Mouse (Mus musculus) forebrain, embryonic 10.5 days (tissue): Measurements from ENCODE around the gene Atf1. TPM values are rescaled to one million over a fixed set of nuclear protein-coding genes. Genes with fewer than 3 reads are reported as not detected.

Experiments used
- DNase-seq: peaks from one replicate; pipeline ENCODE4 v3.0.0-alpha.2; 2017; ENCODE audit warnings: low spot score; ENCODE audit errors: extremely low spot score
- H3K27ac ChIP-seq: fragments of 300-500 bp; sonication (generic); 2 replicates; pipeline ENCODE4 v1.5.1; 2016; ENCODE audit warnings: mild to moderate bottlenecking
- H3K27me3 ChIP-seq: fragments of 300-500 bp; sonication (generic); 2 replicates; pipeline ENCODE4 v1.6.1; 2016; ENCODE audit warnings: mild to moderate bottlenecking; ENCODE audit not compliant: poor library complexity, severe bottlenecking
- H3K36me3 ChIP-seq: fragments of 300-500 bp; sonication (generic); replicated peaks from 2 replicates; pipeline ENCODE4 v1.6.1; 2016; ENCODE audit warnings: mild to moderate bottlenecking, moderate library complexity
- H3K4me1 ChIP-seq: fragments of 300-500 bp; sonication (generic); 2 replicates; pipeline ENCODE4 v1.6.1; 2016
- H3K4me3 ChIP-seq: fragments of 300-500 bp; sonication (generic); 2 replicates; pipeline ENCODE4 v1.5.1; 2016; ENCODE audit warnings: mild to moderate bottlenecking, moderate library complexity
- H3K9me3 ChIP-seq: fragments of 300-500 bp; sonication (generic); 2 replicates; pipeline ENCODE4 v1.6.1; 2016; ENCODE audit warnings: mild to moderate bottlenecking, moderate library complexity
- WGBS: fragments of 180-500 bp; shearing (Covaris S2); methylation state at CpG from one replicate; pipeline ENCODE4 v1.1.7; 2016; 5-methylcytosine and 5-hydroxymethylcytosine counted together
- polyA plus RNA-seq: library from polyadenylated mRNA; unstranded; fragments of >200 nt; fragmentation: Nextera tagmentation; extraction: Ambion mirVana; gene quantifications from 2 replicates; pipeline ENCODE4 v1.2.1, GENCODE M21; 2016

Gene Atf1
- polyA plus RNA-seq: 41.4 and 42.7 TPM in 2 replicates

GRCm38 (mm10) chr15:100227663-100228534, at the start of gene Atf1:
Gene Atf1 (plus strand): TSS chr15:100227819.
- Histone ChIP-seq H3K36me3 (peaks cover 49% of the 10 kb centered on the region), H3K4me3 (peak within 1 kb of the TSS; percentile 86), H3K4me1 (peaks cover 23% of the 10 kb centered on the region), H3K9me3 (peaks cover 11% of the 10 kb centered on the region), H3K27ac (peak within 1 kb of the TSS; percentile 100), H3K27me3 (no peaks in the 10 kb centered on the region)
- peak; percentile 90 for DNase-seq
- WGBS: 2% methylated on average over 112 of the region's 133 CpGs

GRCm38 (mm10) chr15:100178487-100178886, 49.1 kb upstream of the Atf1 start:
- Histone ChIP-seq H3K9me3 (no peaks in the 10 kb centered on the region), H3K4me3 (no peak overlapping the region), H3K4me1 (no peaks in the 10 kb centered on the region), H3K36me3 (peaks cover 89% of the 10 kb centered on the region), H3K27me3 (no peaks in the 10 kb centered on the region), H3K27ac (no peak overlapping the region)
- WGBS: 86% methylated on average over 7 of the region's 7 CpGs
- DNase-seq: no peak

GRCm38 (mm10) chr15:100179685-100180084, 47.9 kb upstream of the Atf1 start:
- H3K4me3 ChIP-seq: no peak overlapping the region
- no peaks in the 10 kb centered on the region for H3K4me1 ChIP-seq
- no peak for DNase-seq
- H3K27ac ChIP-seq: no peak overlapping the region
- no peaks in the 10 kb centered on the region for H3K27me3 ChIP-seq
- H3K36me3 ChIP-seq: peaks cover 89% of the 10 kb centered on the region
- WGBS: 89% methylated on average over 6 of the region's 6 CpGs
- H3K9me3 ChIP-seq: no peaks in the 10 kb centered on the region

GRCm38 (mm10) chr15:100180221-100180620, 47.4 kb upstream of the Atf1 start:
- H3K27me3 ChIP-seq: no peaks in the 10 kb centered on the region
- H3K27ac ChIP-seq: no peak overlapping the region
- H3K9me3 ChIP-seq: no peaks in the 10 kb centered on the region
- 95% methylated on average over 4 of the region's 4 CpGs for WGBS
- DNase-seq: no peak
- H3K4me3 ChIP-seq: no peak overlapping the region
- H3K36me3 ChIP-seq: peaks cover 89% of the 10 kb centered on the region
- no peaks in the 10 kb centered on the region for H3K4me1 ChIP-seq

- no peak overlapping the region for H3K4me3 ChIP-seq
- no peaks in the 10 kb centered on the region for H3K27me3 ChIP-seq
- H3K27ac ChIP-seq: no peak overlapping the region
- WGBS: 92% methylated on average over 10 of the region's 10 CpGs
- H3K36me3 ChIP-seq: peaks cover 91% of the 10 kb centered on the region
- no peak for DNase-seq
- no peaks in the 10 kb centered on the region for H3K9me3 ChIP-seq
- no peaks in the 10 kb centered on the region for H3K4me1 ChIP-seq
These were observed 45.8 kb upstream of the Atf1 start for GRCm38 (mm10) chr15:100181841-100182240.

- Histone ChIP-seq H3K27ac (no peak overlapping the region), H3K9me3 (no peaks in the 10 kb centered on the region), H3K27me3 (no peaks in the 10 kb centered on the region), H3K36me3 (peaks cover 91% of the 10 kb centered on the region), H3K4me1 (no peaks in the 10 kb centered on the region), H3K4me3 (no peak overlapping the region)
- DNase-seq: no peak
- WGBS: 92% methylated on average over 28 of the region's 28 CpGs
These were observed 44.9 kb upstream of the Atf1 start for GRCm38 (mm10) chr15:100182526-100183280.

GRCm38 (mm10) chr15:100183510-100183909, 44.1 kb upstream of the Atf1 start:
- 92% methylated on average over 10 of the region's 10 CpGs for WGBS
- H3K36me3 ChIP-seq: peaks cover 92% of the 10 kb centered on the region

GRCm38 (mm10) chr15:100184821-100185496, 42.7 kb upstream of the Atf1 start:
- no peak overlapping the region for H3K4me3 ChIP-seq
- no peaks in the 10 kb centered on the region for H3K4me1 ChIP-seq
- peaks cover 98% of the 10 kb centered on the region for H3K36me3 ChIP-seq
- WGBS: 90% methylated on average over 5 of the region's 5 CpGs
- no peak overlapping the region for H3K27ac ChIP-seq
- H3K27me3 ChIP-seq: no peaks in the 10 kb centered on the region
- no peaks in the 10 kb centered on the region for H3K9me3 ChIP-seq
- no peak for DNase-seq

More at GRCm38 (mm10) chr15:100183510-100183909, 44.1 kb upstream of the Atf1 start:
- Histone ChIP-seq H3K4me1 (no peaks in the 10 kb centered on the region), H3K9me3 (no peaks in the 10 kb centered on the region), H3K4me3 (no peak overlapping the region), H3K27ac (no peak overlapping the region), H3K27me3 (no peaks in the 10 kb centered on the region)
- DNase-seq: no peak

- no peak for DNase-seq
- H3K4me1 ChIP-seq: no peaks in the 10 kb centered on the region
- no peaks in the 10 kb centered on the region for H3K27me3 ChIP-seq
- no peaks in the 10 kb centered on the region for H3K9me3 ChIP-seq
- WGBS: 95% methylated on average over 9 of the region's 9 CpGs
- no peak overlapping the region for H3K27ac ChIP-seq
- no peak overlapping the region for H3K4me3 ChIP-seq
- H3K36me3 ChIP-seq: peaks cover 98% of the 10 kb centered on the region
These were observed 41.4 kb upstream of the Atf1 start for GRCm38 (mm10) chr15:100186234-100186633.

GRCm38 (mm10) chr15:100186882-100187672, 40.5 kb upstream of the Atf1 start:
- WGBS: 97% methylated on average over 8 of the region's 8 CpGs
- no peaks in the 10 kb centered on the region for H3K9me3 ChIP-seq
- H3K4me3 ChIP-seq: no peak overlapping the region
- H3K27ac ChIP-seq: no peak overlapping the region
- H3K36me3 ChIP-seq: peaks cover 98% of the 10 kb centered on the region
- no peaks in the 10 kb centered on the region for H3K27me3 ChIP-seq
- DNase-seq: no peak
- no peaks in the 10 kb centered on the region for H3K4me1 ChIP-seq

- no peak overlapping the region for H3K4me3 ChIP-seq
- H3K36me3 ChIP-seq: peaks cover 99% of the 10 kb centered on the region
- WGBS: 96% methylated on average over 5 of the region's 5 CpGs
- DNase-seq: no peak
- H3K27me3 ChIP-seq: no peaks in the 10 kb centered on the region
- no peak overlapping the region for H3K27ac ChIP-seq
- no peaks in the 10 kb centered on the region for H3K4me1 ChIP-seq
- no peaks in the 10 kb centered on the region for H3K9me3 ChIP-seq
These were observed 39.1 kb upstream of the Atf1 start for GRCm38 (mm10) chr15:100188542-100188941.

GRCm38 (mm10) chr15:100188962-100189404, 38.6 kb upstream of the Atf1 start:
- WGBS: 92% methylated on average over 14 of the region's 14 CpGs
- Histone ChIP-seq H3K9me3 (no peaks in the 10 kb centered on the region), H3K4me3 (no peak overlapping the region), H3K27ac (no peak overlapping the region), H3K4me1 (no peaks in the 10 kb centered on the region), H3K27me3 (no peaks in the 10 kb centered on the region), H3K36me3 (peaks cover 99% of the 10 kb centered on the region)
- DNase-seq: no peak
